Mouse (Mus musculus) spleen, postnatal 4 days (tissue): ENCODE measurements around the gene Rhcg.
A peak's percentile ranks its signal among the peaks of the same experiment; 100 is the strongest.

Experiments
- DNase-seq, 2 experiments: peaks; one replicate each; pipeline ENCODE4 v3.0.0; 2022; ENCODE audit warnings: low spot score in 2 of 2

The Rhcg gene

GRCm38 (mm10) chr7:79552702-79553101 lies 64.8 kb downstream of the Rhcg start:
- no peak for DNase-seq

DNA sequence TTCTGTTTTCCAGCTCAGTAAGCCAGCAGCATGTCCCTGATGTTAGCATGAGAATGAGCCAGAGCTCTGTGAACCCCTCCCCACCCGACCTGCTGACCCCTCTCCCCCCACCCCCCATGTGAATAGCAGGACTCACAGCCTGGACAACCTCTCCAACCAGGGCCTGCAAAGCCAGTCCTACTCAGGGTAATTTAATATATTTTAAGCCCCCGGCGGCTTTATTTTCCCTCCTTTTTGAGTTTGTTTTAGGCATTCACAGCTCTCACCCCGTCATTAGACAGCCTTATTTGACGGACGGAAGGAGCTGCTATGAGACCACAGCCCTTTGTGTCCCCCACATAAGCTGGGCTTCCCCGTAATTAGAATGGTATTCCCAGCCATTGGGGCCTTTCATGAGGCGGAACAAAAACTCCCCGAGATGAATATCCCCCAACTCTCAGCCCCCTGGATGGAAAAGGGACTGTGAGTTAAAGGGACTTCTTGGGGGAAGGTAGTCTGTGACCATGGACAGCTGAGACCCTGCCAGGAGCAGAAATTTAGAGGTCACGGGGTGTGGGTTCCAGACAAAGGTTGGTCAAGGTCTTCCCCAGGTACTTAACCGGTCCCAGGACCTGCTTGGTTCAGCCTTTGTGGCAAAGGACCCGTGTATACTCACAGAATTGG lies 68.4 kb downstream of the Rhcg start:
- DNase-seq = no peak

DNA sequence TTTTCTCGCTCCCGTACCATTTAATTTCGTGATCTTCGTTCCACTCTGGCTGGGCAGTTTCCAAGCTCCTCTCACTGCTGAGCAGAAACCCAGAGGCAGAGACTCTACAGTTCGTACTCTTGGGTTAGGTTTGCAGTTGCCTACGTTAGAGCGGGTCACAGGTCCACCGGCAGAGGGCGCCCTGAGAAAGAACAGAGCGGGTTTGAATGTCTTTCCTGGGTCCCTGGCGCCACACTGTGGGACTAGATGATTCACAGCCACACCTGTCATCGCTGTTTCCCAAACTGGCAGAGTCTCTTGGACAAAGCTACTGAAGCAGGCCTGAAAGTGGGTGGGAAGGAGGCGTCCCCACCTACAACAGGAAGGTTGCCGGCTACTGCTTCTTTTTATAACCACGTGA lies 70.4 kb downstream of the Rhcg start:
- DNase-seq = peak; percentile 49 to 86

GRCm38 (mm10) chr7:79545066-79545400 lies 72.4 kb downstream of the Rhcg start:
- no peak for DNase-seq

- DNase-seq = no peak
Measured at GRCm38 (mm10) chr7:79544281-79545065, 73.0 kb downstream of the Rhcg start.
